Mouse (Mus musculus): ENCODE measurements at regions not wholly inside any gene's neighbourhood (a gene's known extent, or its start where the extent isn't known, plus 50 kb on each side); places are given as distances from the start of the nearest gene placed in this dataset.

- peak; percentile 84 for DNase-seq
Observed at GRCm38 (mm10) chr13:59314419-59314818, 270.6 kb downstream of the Agtpbp1 start.

- no peak for DNase-seq
Observed at GRCm38 (mm10) chr13:59313725-59314330, 271.2 kb downstream of the Agtpbp1 start.

DNA sequence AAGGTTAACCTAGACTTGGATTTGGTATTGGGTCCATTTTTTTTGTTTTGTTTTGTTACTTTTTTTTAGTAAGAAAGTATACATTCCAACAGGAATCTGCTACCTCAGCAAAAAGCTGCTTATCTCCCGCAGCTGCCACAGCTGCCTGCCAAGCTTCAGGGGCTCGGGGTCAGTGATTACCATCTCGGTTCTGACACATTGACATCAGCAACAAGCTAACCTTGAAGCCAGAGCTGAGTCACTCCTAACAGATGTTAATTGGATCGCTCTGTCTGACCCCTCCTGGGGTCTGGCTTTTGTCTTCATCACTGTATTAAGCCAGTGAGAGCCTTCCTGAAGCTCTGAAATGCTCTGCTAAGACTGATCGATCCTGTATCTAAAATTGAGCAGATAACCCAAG lies 292.1 kb downstream of the Agtpbp1 start:
- DNase-seq = no peak

GRCm38 (mm10) chr13:59289127-59289526 lies 295.9 kb downstream of the Agtpbp1 start:
- DNase-seq = peak; percentile 51

DNA sequence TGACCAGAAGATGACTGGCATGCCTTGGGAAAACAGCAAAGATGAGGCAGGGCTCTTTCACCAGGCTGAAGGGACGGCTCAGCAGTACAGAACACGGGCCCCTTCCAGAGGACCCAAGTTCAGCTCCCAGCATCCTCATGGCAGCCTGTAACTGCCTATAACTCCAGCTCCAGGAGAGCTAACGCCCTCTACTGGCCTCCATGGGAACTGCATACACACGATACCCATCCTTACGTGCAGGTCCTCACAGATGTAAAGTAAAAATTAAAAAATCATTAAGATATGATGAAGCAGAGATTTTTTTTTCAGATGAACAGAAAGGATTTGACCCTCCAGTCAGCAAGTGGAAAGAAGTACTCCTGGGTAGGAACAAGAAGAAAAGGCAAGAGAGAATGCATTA lies 303.8 kb downstream of the Agtpbp1 start:
- DNase-seq = no peak

GRCm38 (mm10) chr13:59279136-59279535 lies 305.9 kb downstream of the Agtpbp1 start:
- no peak for DNase-seq

GRCm38 (mm10) chr13:59271661-59272060 lies 313.4 kb downstream of the Agtpbp1 start:
- no peak for DNase-seq

GRCm38 (mm10) chr13:59266854-59267253 lies 318.2 kb downstream of the Agtpbp1 start:
- DNase-seq = no peak

GRCm38 (mm10) chr13:59264126-59264525 lies 320.9 kb downstream of the Agtpbp1 start:
- DNase-seq = no peak

DNA sequence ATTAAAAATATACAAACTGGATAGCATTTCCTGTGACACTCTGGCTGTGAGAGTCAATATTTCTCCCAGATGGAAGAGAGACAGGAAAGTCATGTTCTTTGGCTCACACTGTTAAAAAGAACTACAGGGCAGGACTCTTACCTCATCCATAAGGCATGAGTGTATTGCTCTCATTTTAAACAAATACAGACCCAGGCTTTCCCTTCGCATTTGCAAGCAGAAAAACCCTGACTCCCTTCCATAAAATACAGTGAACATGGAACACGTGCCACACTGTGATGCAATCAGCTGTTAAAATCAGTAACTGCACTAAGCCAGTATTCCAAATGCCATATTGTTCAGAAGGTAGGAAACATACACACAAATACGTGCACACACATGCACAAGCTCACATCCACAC lies 323.1 kb downstream of the Agtpbp1 start:
- DNase-seq = no peak

- DNase-seq = no peak
Observed at GRCm38 (mm10) chr13:59255798-59256435, 329.1 kb downstream of the Agtpbp1 start.

DNA sequence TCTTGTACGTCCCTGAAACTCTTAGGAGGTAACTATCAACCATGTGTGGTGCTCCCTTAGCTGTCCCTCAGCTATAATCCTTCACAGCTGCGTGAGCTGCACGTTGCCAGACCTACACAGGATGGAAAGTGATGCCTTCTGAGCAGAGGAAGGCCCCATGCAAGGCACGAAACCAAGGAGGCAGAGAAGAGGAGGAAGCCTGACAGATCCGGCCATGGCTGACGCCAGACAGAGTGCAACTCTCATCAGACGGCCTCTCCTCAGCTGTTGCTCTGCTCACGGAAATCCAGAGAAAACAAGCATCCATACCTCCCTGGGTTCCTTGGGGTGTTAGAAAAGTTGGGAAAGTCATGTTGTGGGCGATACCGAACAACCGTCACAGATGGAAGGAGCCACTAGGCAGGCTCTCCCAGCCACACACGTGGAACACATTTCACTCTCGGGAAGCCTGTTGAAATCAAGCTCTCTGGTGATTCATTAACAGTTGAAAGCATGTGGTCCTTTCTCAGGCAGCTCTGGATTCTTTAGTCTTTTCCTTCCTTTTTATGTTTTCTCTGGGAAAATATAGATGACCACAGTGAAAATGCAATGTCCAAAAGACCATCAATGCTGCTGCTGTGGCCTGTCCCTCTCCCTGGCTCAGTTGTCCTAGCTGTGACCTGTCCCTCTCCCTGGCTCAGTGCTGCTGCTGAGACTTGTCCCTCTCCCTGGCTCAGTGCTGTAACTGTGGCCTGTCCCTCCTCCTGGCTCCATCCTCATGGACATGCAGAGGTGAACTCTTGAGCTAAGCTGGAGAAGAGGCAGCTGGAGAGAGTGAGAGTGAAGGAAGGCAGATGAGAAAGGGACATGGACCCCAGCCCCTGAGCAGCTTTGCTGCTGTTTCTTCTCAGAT lies 331.1 kb downstream of the Agtpbp1 start:
- no peak for DNase-seq

- DNase-seq = peak; percentile 63
Observed at GRCm38 (mm10) chr13:59251252-59252006, 333.6 kb downstream of the Agtpbp1 start.

DNA sequence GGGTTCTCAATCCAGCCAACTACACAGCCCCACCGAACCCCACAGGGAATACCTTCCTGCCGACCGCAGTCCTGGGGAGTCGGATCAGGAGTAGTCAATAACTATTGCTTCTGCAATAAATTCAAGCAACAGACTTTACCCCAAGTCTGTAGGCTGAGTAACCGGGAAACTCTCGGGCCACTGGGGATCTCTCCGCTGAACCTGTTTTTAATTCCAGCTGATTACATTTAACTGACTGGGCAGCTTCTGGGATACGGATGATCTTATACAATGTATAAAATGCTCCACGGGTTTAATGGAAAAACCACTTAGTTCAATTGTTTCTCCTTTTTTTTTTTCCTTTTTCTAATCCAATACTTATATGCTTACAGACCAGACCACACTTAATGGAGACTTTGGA lies 336.6 kb downstream of the Agtpbp1 start:
- DNase-seq = no peak

DNA sequence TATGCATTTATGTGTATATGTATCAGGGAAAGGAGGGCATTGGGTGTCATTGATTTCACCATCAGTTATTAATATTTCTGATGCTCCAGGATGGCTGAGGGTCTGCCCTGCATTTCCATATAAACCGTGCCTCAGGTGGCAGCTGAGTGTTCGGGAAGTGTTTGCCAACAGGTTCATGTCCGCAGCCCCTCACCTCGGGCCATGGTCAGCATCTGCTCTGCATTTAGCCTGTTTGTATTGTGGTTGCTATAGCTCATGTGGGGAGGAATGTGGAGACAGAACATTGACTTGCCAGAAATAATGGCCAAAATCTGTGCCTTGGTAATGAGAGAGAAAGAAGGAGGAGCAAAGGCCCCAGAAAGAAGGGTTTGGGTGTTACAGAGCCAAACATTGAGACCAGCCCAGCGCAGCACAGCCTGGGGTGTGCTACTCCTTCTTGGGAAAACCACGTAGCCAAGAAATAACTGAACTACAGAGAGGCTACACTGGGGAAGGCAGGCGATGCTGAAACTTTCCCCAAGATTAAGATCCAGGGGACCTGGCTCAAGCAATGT lies 338.0 kb downstream of the Agtpbp1 start:
- DNase-seq = no peak

DNA sequence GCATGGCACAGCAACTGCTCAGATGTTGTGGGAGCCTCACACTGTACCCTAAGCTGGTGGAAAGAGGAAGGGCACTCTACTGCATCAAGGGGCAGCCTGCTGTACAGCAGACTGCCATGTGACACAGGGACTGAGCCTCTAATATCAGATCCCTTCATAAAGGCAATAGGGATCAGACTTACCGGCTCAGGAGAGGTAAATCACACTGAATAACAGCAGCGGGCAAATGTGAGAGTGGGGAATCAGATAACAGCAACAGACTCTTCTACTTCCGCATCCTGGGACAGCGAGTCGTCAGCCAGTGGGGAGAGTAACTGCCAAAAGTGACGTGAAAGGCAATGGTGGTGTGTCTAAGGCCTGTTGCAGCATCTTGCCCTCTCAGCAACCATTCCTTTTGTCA lies 339.0 kb downstream of the Agtpbp1 start:
- no peak for DNase-seq

DNA sequence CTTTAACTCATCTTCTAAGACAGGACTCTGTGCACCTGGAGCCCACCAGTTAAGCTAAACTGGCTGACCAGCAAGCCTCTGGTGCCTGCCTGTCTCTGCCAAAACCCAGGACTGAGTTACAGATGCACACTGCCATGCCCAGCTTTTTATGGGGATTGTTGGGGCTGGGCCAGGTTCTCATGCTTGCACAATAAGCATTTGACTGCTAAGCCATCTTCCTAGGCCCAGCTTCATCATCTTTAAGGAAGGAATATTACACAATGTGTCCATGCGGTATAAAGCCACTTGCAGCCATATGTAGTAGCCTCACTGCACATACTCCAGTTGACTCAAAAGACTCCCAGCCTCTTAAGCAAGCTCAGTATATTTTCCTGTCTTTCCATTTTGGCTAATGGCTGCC lies 340.4 kb downstream of the Agtpbp1 start:
- DNase-seq = no peak

DNA sequence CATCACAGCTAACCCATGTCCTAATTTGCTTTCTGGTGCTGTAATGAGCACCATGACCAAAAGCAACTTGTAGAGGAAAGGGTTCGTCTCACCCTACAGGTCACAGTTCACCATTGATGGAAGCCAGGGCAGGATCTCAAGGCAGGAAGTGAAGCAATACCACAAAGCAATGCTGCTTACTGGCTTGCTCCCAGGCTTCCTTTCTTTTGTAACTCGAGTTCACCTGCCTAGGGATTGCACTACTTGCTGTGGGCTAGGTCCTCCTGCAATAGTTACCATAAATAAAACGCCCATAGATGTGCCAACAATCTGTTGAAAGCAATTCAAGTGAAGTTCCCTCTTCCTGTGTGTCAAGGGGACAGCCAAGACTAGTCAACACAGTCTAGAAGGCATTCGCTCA lies 342.4 kb downstream of the Agtpbp1 start:
- DNase-seq = no peak

DNA sequence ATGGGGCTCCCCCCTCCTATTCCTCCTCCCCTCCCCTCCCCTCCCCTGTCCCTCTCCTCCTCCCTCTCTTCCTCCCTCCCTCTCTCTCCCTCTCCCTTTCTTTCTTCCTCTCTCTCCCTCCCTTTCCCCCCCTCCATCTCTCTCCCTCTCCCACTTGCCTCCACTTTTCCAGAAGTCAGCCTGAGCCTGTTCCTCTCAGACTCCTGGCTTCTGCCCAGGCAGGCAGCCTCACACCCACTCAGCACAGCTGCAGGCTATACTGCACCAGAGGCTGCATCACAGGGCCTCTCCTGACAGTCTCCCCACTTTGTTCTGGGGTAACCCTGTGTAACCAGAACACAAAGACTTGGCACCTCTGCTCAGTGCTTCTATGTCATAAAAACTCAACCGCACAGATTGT lies 346.3 kb downstream of the Agtpbp1 start:
- DNase-seq = peak; percentile 46

GRCm38 (mm10) chr13:59235836-59236235 lies 349.2 kb downstream of the Agtpbp1 start:
- no peak for DNase-seq

DNA sequence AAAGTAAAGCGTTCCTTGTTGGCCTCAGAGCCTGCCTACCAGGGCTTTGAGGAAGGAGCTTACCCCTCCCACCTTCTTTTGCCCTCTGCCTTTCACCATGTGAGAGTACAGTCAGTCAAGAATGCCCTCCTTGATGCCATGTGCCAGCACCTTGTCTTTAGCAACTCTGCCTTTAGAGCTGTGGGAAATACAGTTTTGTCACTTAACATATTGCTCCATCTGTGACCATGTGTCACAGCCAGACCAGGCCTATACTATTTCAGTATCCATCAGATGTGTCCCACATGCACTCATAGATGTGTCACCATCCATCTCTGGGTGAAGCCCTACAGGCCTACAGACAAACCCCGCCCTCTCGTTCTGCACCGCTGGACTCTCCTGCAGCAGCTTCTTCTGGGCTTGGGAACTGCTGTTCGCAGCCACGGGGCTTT lies 355.9 kb downstream of the Agtpbp1 start:
- no peak for DNase-seq

GRCm38 (mm10) chr13:59228059-59228830 lies 356.8 kb downstream of the Agtpbp1 start:
- no peak for DNase-seq

All from right cerebral cortex, postnatal 4 days (tissue).